In the genomic region with DNA sequence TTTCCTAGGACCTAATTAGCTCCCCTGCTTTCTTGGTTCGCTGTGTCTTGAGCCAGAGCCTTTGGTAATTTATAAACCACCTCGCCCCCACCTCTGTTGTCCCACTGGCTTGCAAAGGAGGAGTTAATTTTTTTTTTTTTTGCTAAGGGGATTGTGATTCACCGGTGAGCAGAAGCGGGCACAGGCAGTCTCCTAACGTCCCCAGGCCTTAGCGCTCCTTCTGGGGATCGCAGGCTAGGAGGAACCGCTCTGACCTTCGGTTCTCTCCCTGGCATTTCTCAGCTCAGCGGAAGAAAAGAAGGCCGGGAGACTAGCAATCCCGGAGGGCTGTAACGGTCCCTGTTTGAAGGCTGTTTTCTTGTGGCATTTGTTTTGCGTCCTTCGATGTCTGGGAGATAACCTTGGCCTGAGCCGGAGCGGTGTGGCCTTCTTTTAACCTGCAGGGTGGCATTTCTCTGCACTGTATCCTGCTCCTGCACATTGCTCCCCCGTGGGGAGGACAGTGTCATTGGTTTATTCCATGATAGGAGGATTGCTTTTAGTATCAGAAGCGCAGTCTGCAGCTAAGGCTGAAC, we compare ENCODE assay signal across 8 mouse cellular contexts. TPM values are rescaled to one million over a fixed set of nuclear protein-coding genes. Genes with fewer than 3 reads are reported as not detected.
DNase-seq lines count a peak whose midpoint lies in the region; ATAC-seq and TF ChIP-seq lines count a peak whose summit lies in the region.

No protein-coding gene starts in this region.

- no peak overlapping the region for H3K27ac ChIP-seq in lung, postnatal 0 days (ENCODE audit: low read length)
- H3K27ac ChIP-seq in intestine, embryonic 15.5 days: 0 out of 2 replicates have a peak overlapping the region, but pooled peaks have one; percentile 0

- intact Hi-C loops in left cerebral cortex, postnatal 4 days (cut with DNase I): loop anchor here (10.0 kb wide), 1 partner anchor 281 kb away; no protein-coding TSS in a partner anchor

- H3K4me2 ChIP-seq in lung, postnatal 0 days (replicated peaks; ENCODE audit: low read depth, low read length): peak overlapping the region; percentile 89
- H3K4me2 ChIP-seq in intestine, embryonic 15.5 days (replicated peaks): peak overlapping the region; percentile 96

- no peak; the same call in 1 of the 2 replicates for TF ChIP-seq CTCF in lung, postnatal 0 days (IDR thresholded peaks at IDR 0.05)

- peak overlapping the region; percentile 35 for H3K9ac ChIP-seq in lung, postnatal 0 days (replicated peaks; ENCODE audit: low read depth)
- H3K9ac ChIP-seq in intestine, embryonic 15.5 days: peak overlapping the region; percentile 59

- no peaks in the 10 kb centered on the region for H3K27me3 ChIP-seq in lung, postnatal 0 days (replicated peaks; ENCODE audit: insufficient read depth, low read length)
- no peaks in the 10 kb centered on the region for H3K27me3 ChIP-seq in intestine, embryonic 15.5 days (replicated peaks)

- peak overlapping the region; percentile 55 for H3K4me3 ChIP-seq in lung, postnatal 0 days (ENCODE audit: low read depth, low read length)
- H3K4me3 ChIP-seq in intestine, embryonic 15.5 days (replicated peaks): peak overlapping the region; percentile 65

- WGBS in lung, postnatal 0 days: 12% methylated on average over 19 of the region's 19 CpGs
- 12% methylated on average over 19 of the region's 19 CpGs for WGBS in intestine, embryonic 15.5 days

- no peak for TF ChIP-seq EP300 in lung, postnatal 0 days (IDR thresholded peaks at IDR 0.05)

- no peaks in the 10 kb centered on the region for H3K9me3 ChIP-seq in lung, postnatal 0 days (ENCODE audit: low read length)
- no peaks in the 10 kb centered on the region for H3K9me3 ChIP-seq in intestine, embryonic 15.5 days

- H3K36me3 ChIP-seq in lung, postnatal 0 days (ENCODE audit: insufficient read depth, low read length): no peaks in the 10 kb centered on the region
- H3K36me3 ChIP-seq in intestine, embryonic 15.5 days: no peaks in the 10 kb centered on the region

- no peak for DNase-seq in lung, postnatal 0 days (ENCODE audit: low spot score)
- DNase-seq in lung, postnatal 25 days (ENCODE audit: low spot score): no peak
- DNase-seq in cerebellum, adult 11-12 months: peak; percentile 57
- peak; percentile 8 for DNase-seq in left cerebral cortex, postnatal 4 days
- DNase-seq in neural tube, embryonic 10.5 days (ENCODE audit: extremely low spot score, low spot score): peak; percentile 23

- no peaks in the 10 kb centered on the region for H3K4me1 ChIP-seq in lung, postnatal 0 days (ENCODE audit: insufficient read depth, low read depth, low read length)
- H3K4me1 ChIP-seq in intestine, embryonic 15.5 days (replicated peaks): no peaks in the 10 kb centered on the region; the same call in 1 of the 2 replicates

- no peak for ATAC-seq in lung, postnatal 0 days
- peak; percentile 57 for ATAC-seq in frontal cortex, adult (ENCODE audit: low TSS enrichment)
- no peak for ATAC-seq in intestine, embryonic 15.5 days
- ATAC-seq in inflammation-experienced regulatory T-cells, adult 6 months: no peak

RNA-seq across cellular contexts. Expression of a gene that starts 0.9 kb away (rescaled TPM):
- 52.2 and 55.6 TPM in 2 replicates for polyA plus RNA-seq in lung, postnatal 0 days (2015; fragmentation: Nextera tagmentation; extraction: Ambion mirVana)
- 8.6 and 9.3 TPM in 2 replicates for polyA plus RNA-seq in intestine, embryonic 15.5 days (2015; fragmentation: Nextera tagmentation; extraction: Ambion mirVana)
- total RNA-seq in left cerebral cortex, postnatal 4 days (2021): 10 to 100 TPM; 26.2 to 30.6 TPM
- polyA plus RNA-seq in inflammation-experienced regulatory T-cells, adult 6 months (2017; shearing (Covaris generic)): 10 to 100 TPM; 21.0 to 33.3 (median 22.7) TPM

RNA-seq across cellular contexts. Expression of a gene that starts 30.0 kb away (rescaled TPM):
- polyA plus RNA-seq in lung, postnatal 0 days (2015; fragmentation: Nextera tagmentation; extraction: Ambion mirVana): 4.6 and 6.7 TPM in 2 replicates
- 42.3 and 52.5 TPM in 2 replicates for polyA plus RNA-seq in intestine, embryonic 15.5 days (2015; fragmentation: Nextera tagmentation; extraction: Ambion mirVana)
- total RNA-seq in left cerebral cortex, postnatal 4 days (2021): 1 to 10 TPM; 6.0 to 6.6 TPM
- polyA plus RNA-seq in inflammation-experienced regulatory T-cells, adult 6 months (2017; shearing (Covaris generic)): 10 to 100 TPM in 1 of 3 experiments, 1 to 10 TPM in 2; 4.0 to 37.2 (median 6.3) TPM

Comparison
In these comparisons a context has a peak if more than half of its experiments do, and no peak if none do; other contexts are left out.
1. DNase-seq: peak in cerebellum, adult 11-12 months (single experiment), left cerebral cortex, postnatal 4 days (single experiment) and neural tube, embryonic 10.5 days (single experiment); none in lung, postnatal 0 days (single experiment) and lung, postnatal 25 days (single experiment).